Mouse (Mus musculus): ENCODE data around the gene Fa2h. TPM values are rescaled to one million over a fixed set of nuclear protein-coding genes. Genes with fewer than 3 reads are reported as not detected.

Fa2h gene
- polyA plus RNA-seq, 1 experiment from 2014 or later: not detected

DNA sequence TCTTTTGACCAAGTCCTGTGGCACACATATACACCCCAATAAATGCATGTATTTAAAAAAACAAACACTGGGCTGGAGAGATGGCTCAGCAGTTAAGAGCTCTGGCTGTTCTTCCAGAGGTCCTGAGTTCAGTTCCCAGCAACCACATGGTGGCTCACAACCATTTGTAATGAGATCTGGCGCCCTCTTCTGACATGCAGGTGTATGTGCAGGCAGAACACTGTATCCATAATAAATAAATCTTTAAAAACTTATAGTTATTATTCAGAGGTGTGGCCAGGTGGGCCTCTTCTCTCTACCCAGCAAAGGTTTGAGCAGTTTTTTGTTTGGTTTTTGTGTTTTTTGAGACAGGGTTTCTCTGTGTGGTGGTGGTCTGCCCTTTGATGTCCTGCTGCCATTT is 34.7 kb downstream of the Fa2h start:
- no peak overlapping the region for H3K4me2 ChIP-seq
- H3K4me3 ChIP-seq: no peak overlapping the region
- H3K4me1 ChIP-seq (replicated peaks): 0 out of 2 replicates have a peak, but pooled peaks cover 4% of the 10 kb centered on the region
- no peak overlapping the region for H3K9ac ChIP-seq
- no peaks in the 10 kb centered on the region for H3K27me3 ChIP-seq (replicated peaks)
- WGBS: 52% methylated on average over 1 of the region's 1 CpGs
- ATAC-seq (ENCODE audit: insufficient number of reproducible peaks, low FRiP score): no peak
- no peaks in the 10 kb centered on the region for H3K36me3 ChIP-seq
- H3K27ac ChIP-seq (ENCODE audit: poor library complexity, severe bottlenecking): no peak overlapping the region
- H3K9me3 ChIP-seq (replicated peaks): 0 out of 2 replicates have a peak, but pooled peaks cover 3% of the 10 kb centered on the region

GRCm38 (mm10) chr8:111357433-111357832 is 36.2 kb downstream of the Fa2h start:
- WGBS: 72% methylated on average over 4 of the region's 4 CpGs
- no peaks in the 10 kb centered on the region for H3K36me3 ChIP-seq
- H3K9ac ChIP-seq: no peak overlapping the region

DNA sequence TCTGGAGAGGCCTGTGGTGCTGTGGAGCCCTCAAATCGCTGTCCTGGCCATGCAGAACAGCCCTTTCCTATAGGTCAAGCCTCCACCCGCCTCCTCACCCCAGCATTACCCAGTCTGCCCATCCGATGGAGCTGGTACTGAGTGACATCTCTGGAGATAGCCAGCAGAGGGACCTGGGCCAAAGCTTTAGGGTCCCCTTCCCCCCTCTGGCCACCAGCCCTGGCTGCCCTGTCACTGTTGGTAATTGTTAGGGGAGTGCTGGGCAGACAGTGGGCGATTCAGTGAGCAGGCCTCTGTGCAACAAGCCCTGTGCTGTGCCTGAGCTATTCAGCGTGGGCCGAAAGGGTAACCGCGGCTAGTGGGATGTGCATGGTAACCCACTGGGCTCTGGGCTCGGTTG is 40.1 kb downstream of the Fa2h start:
- H3K4me3 ChIP-seq: no peak overlapping the region
- no peak overlapping the region for H3K27ac ChIP-seq (ENCODE audit: poor library complexity, severe bottlenecking)
- no peaks in the 10 kb centered on the region for H3K4me1 ChIP-seq (replicated peaks)
- H3K36me3 ChIP-seq: no peaks in the 10 kb centered on the region
- peaks cover 8% of the 10 kb centered on the region; the same call in 1 of the 2 replicates for H3K27me3 ChIP-seq (replicated peaks)
- no peak overlapping the region for H3K4me2 ChIP-seq
- no peak for ATAC-seq (ENCODE audit: insufficient number of reproducible peaks, low FRiP score)
- no peak overlapping the region for H3K9ac ChIP-seq
- H3K9me3 ChIP-seq (replicated peaks): no peaks in the 10 kb centered on the region
- 77% methylated on average over 9 of the region's 9 CpGs for WGBS

More at GRCm38 (mm10) chr8:111357433-111357832, 36.2 kb downstream of the Fa2h start:
- Histone ChIP-seq H3K27ac (ENCODE audit: poor library complexity, severe bottlenecking) (no peak overlapping the region), H3K4me1 (replicated peaks) (0 out of 2 replicates have a peak, but pooled peaks cover 4% of the 10 kb centered on the region), H3K4me3 (no peak overlapping the region), H3K4me2 (no peak overlapping the region), H3K27me3 (replicated peaks) (no peaks in the 10 kb centered on the region), H3K9me3 (replicated peaks) (0 out of 2 replicates have a peak, but pooled peaks cover 3% of the 10 kb centered on the region)
- ATAC-seq (ENCODE audit: insufficient number of reproducible peaks, low FRiP score): no peak

DNA sequence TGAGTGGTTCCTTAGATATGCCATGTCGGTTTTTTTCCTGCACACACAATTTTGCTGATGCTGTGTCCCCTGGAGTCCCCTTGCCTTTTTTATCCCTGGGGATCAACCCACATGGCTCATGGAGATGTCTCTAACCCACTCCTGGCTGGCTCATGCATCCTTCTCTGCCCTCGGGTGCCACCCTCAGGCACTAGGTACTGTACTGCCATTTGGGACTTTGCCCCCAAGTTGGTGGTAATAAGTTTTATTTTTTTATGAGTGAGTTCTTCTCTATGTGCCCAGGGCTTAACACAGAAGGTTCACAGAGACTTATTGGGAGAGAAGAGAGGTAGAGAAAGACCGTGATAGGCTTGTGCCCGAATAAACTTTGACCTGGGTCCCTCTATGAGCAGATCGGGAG is 41.3 kb downstream of the Fa2h start:
- Histone ChIP-seq H3K4me1 (replicated peaks) (no peaks in the 10 kb centered on the region), H3K27ac (ENCODE audit: poor library complexity, severe bottlenecking) (no peak overlapping the region), H3K4me2 (no peak overlapping the region), H3K27me3 (replicated peaks) (peaks cover 8% of the 10 kb centered on the region), H3K9ac (no peak overlapping the region), H3K36me3 (no peaks in the 10 kb centered on the region), H3K4me3 (no peak overlapping the region), H3K9me3 (replicated peaks) (no peaks in the 10 kb centered on the region)
- ATAC-seq (ENCODE audit: insufficient number of reproducible peaks, low FRiP score): no peak
- WGBS: 82% methylated on average over 5 of the region's 5 CpGs

DNA sequence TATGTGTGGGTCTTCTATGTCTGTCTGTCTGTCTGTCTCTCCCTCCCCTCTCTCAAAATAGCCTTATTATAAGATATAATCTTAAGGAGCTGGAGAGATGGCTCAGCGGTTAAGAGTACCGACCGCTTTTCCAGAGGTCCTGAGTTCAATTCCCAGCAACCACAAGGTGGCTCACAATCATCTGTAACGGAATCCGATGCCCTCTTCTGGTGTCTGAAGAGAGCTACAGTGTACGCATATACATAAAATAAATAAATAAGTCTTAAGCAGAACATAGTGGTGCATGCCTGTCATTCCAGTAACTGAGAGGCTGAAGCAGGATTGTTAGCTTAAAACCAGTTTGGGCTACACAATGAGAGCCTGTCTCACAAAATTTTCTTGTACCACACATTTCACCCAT is 43.0 kb downstream of the Fa2h start:
- Histone ChIP-seq H3K36me3 (no peaks in the 10 kb centered on the region), H3K27ac (ENCODE audit: poor library complexity, severe bottlenecking) (no peak overlapping the region), H3K4me3 (no peak overlapping the region), H3K9me3 (replicated peaks) (no peaks in the 10 kb centered on the region), H3K27me3 (replicated peaks) (peaks cover 8% of the 10 kb centered on the region), H3K4me2 (no peak overlapping the region), H3K9ac (no peak overlapping the region), H3K4me1 (replicated peaks) (no peaks in the 10 kb centered on the region)
- 80% methylated on average over 6 of the region's 6 CpGs for WGBS
- no peak for ATAC-seq (ENCODE audit: insufficient number of reproducible peaks, low FRiP score)

GRCm38 (mm10) chr8:111343225-111343624 is 50.4 kb downstream of the Fa2h start:
- H3K9ac ChIP-seq: no peak overlapping the region
- no peak overlapping the region for H3K27ac ChIP-seq (ENCODE audit: poor library complexity, severe bottlenecking)
- no peak overlapping the region for H3K4me2 ChIP-seq
- peaks cover 9% of the 10 kb centered on the region for H3K27me3 ChIP-seq (replicated peaks)
- no peak overlapping the region for H3K4me3 ChIP-seq
- H3K36me3 ChIP-seq: no peaks in the 10 kb centered on the region
- no peaks in the 10 kb centered on the region for H3K9me3 ChIP-seq (replicated peaks)
- H3K4me1 ChIP-seq (replicated peaks): no peaks in the 10 kb centered on the region
- 10% methylated on average over 5 of the region's 5 CpGs for WGBS
- ATAC-seq (ENCODE audit: insufficient number of reproducible peaks, low FRiP score): no peak

- 62% methylated on average over 3 of the region's 3 CpGs for WGBS
- ATAC-seq (ENCODE audit: insufficient number of reproducible peaks, low FRiP score): no peak
Observed at GRCm38 (mm10) chr8:111340186-111340585, 53.4 kb downstream of the Fa2h start.

DNA sequence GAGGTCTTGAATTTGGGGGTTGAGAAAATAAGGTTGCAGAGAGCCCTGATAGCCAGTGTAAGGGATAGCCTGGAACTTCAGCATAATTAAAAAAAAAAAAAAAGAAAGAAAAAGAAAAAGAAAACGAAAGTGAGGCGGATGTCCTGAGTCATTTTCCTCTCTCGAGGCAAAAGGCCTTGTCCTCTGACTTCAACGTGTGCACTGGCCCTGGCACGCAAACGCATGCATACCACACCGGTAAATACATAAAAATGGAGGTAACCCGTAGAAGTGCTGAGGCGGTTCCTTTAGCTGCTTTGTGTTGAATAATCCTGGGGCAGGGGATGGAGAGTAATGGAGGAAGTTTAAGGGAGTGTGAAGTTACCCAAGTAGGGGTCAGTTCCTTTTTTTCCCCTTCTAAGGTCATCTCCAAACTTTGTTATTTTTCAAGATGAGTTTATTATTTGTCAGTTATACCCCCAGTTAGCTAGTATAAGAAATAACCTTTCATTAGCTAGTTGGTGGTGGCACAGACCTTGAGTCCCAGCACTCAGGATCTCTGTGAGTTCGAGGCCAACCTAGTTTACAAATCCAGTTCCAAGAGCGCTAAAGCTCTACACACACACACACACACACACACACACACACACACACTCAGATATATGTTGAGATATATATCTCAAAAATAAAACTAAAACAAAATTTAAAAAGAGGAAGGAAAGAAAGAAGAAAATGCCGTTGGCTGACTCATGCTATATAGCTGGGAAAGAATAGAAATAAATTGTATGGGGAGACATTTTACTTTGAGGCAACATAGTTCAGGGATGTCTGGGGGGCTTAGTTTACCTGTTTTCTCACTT is 55.0 kb downstream of the Fa2h start:
- Histone ChIP-seq H3K9ac (no peak overlapping the region), H3K4me1 (replicated peaks) (no peaks in the 10 kb centered on the region), H3K36me3 (no peaks in the 10 kb centered on the region), H3K9me3 (replicated peaks) (no peaks in the 10 kb centered on the region), H3K4me3 (peak overlapping the region; percentile 48), H3K4me2 (peak overlapping the region; percentile 79), H3K27ac (ENCODE audit: poor library complexity, severe bottlenecking) (no peak overlapping the region), H3K27me3 (replicated peaks) (peaks cover 9% of the 10 kb centered on the region)
- 44% methylated on average over 12 of the region's 12 CpGs for WGBS
- ATAC-seq (ENCODE audit: insufficient number of reproducible peaks, low FRiP score): no peak

More at GRCm38 (mm10) chr8:111340186-111340585, 53.4 kb downstream of the Fa2h start:
- Histone ChIP-seq H3K9me3 (replicated peaks) (no peaks in the 10 kb centered on the region), H3K27me3 (replicated peaks) (peaks cover 9% of the 10 kb centered on the region), H3K4me1 (replicated peaks) (no peaks in the 10 kb centered on the region), H3K9ac (no peak overlapping the region), H3K4me2 (no peak overlapping the region), H3K36me3 (no peaks in the 10 kb centered on the region), H3K4me3 (no peak overlapping the region), H3K27ac (ENCODE audit: poor library complexity, severe bottlenecking) (no peak overlapping the region)

GRCm38 (mm10) chr8:111337890-111338347 is 55.7 kb downstream of the Fa2h start, which contains the start of gene Mlkl:
Mlkl (minus strand) TSS chr8:111338177.
- H3K9ac ChIP-seq: peak within 1 kb of the TSS; percentile 16
- no peak within 1 kb of the TSS for H3K27ac ChIP-seq (ENCODE audit: poor library complexity, severe bottlenecking)
- ATAC-seq (ENCODE audit: insufficient number of reproducible peaks, low FRiP score): peak; percentile 64; the same call in 1 of the 2 replicates

GRCm38 (mm10) chr8:111337311-111337889 is 56.2 kb downstream of the Fa2h start:
- Histone ChIP-seq H3K4me3 (peak overlapping the region; percentile 48), H3K9ac (peak overlapping the region; percentile 16), H3K27me3 (replicated peaks) (peaks cover 9% of the 10 kb centered on the region), H3K4me1 (replicated peaks) (no peaks in the 10 kb centered on the region), H3K4me2 (peak overlapping the region; percentile 79), H3K9me3 (replicated peaks) (no peaks in the 10 kb centered on the region), H3K27ac (ENCODE audit: poor library complexity, severe bottlenecking) (no peak overlapping the region), H3K36me3 (no peaks in the 10 kb centered on the region)
- 23% methylated on average over 17 of the region's 17 CpGs for WGBS
- no peak for ATAC-seq (ENCODE audit: insufficient number of reproducible peaks, low FRiP score)

More at GRCm38 (mm10) chr8:111337890-111338347, 55.7 kb downstream of the Fa2h start, which contains the start of gene Mlkl:
- no peaks in the 10 kb centered on the region for H3K9me3 ChIP-seq (replicated peaks)
- no peaks in the 10 kb centered on the region for H3K4me1 ChIP-seq (replicated peaks)
- WGBS: under 1% methylated on average over 29 of the region's 29 CpGs
- H3K27me3 ChIP-seq (replicated peaks): peaks cover 9% of the 10 kb centered on the region
- H3K4me3 ChIP-seq: peak within 1 kb of the TSS; percentile 48
- peak within 1 kb of the TSS; percentile 79 for H3K4me2 ChIP-seq
- H3K36me3 ChIP-seq: no peaks in the 10 kb centered on the region

- Histone ChIP-seq H3K9ac (no peak overlapping the region), H3K36me3 (no peaks in the 10 kb centered on the region), H3K27ac (ENCODE audit: poor library complexity, severe bottlenecking) (no peak overlapping the region), H3K27me3 (replicated peaks) (peaks cover 9% of the 10 kb centered on the region), H3K4me2 (no peak overlapping the region), H3K9me3 (replicated peaks) (no peaks in the 10 kb centered on the region), H3K4me3 (no peak overlapping the region), H3K4me1 (replicated peaks) (no peaks in the 10 kb centered on the region)
- ATAC-seq (ENCODE audit: insufficient number of reproducible peaks, low FRiP score): no peak
- WGBS: 74% methylated on average over 4 of the region's 4 CpGs
Observed at GRCm38 (mm10) chr8:111336692-111337091, 56.9 kb downstream of the Fa2h start.

All from heart, embryonic 12.5 days (tissue).